Mouse (Mus musculus) midbrain, embryonic 13.5 days (tissue): ENCODE results near the gene Naip5. TPM values are rescaled to one million over a fixed set of nuclear protein-coding genes. Genes with fewer than 3 reads are reported as not detected.
"Not testable (repeated sequence)": the region's sequence is repeated elsewhere in the genome, so short reads cannot be mapped to it uniquely, and the experiment has no call there.

Source experiments
- ATAC-seq: fragments of 200-750 bp; cut with Nextera tagmentation; 2 replicates; pipeline ENCODE4 v1.8.0; 2017; ENCODE audit warnings: mild to moderate bottlenecking, moderate TSS enrichment, moderate library complexity
- H3K27ac ChIP-seq: fragments of 300-500 bp; sonication (generic); 2 replicates; pipeline ENCODE4 v1.5.1; 2015; ENCODE audit warnings: inconsistent platforms, mild to moderate bottlenecking, moderate library complexity
- H3K27me3 ChIP-seq: fragments of 300-500 bp; sonication (generic); 2 replicates; pipeline ENCODE4 v1.6.1; 2015; ENCODE audit warnings: mild to moderate bottlenecking, inconsistent platforms
- H3K36me3 ChIP-seq: fragments of 300-500 bp; sonication (generic); 2 replicates; pipeline ENCODE4 v1.6.1; 2015; ENCODE audit warnings: mild to moderate bottlenecking, inconsistent platforms
- H3K4me1 ChIP-seq: fragments of 300-500 bp; sonication (generic); replicated peaks from 2 replicates; pipeline ENCODE4 v1.6.1; 2015; ENCODE audit warnings: inconsistent platforms
- H3K4me2 ChIP-seq: fragments of 300-500 bp; sonication (generic); replicated peaks from 2 replicates; pipeline ENCODE4 v1.6.1; 2015; ENCODE audit warnings: moderate library complexity, mild to moderate bottlenecking, inconsistent platforms
- H3K4me3 ChIP-seq: fragments of 300-500 bp; sonication (generic); replicated peaks from 2 replicates; pipeline ENCODE4 v1.5.1; 2015; ENCODE audit warnings: mild to moderate bottlenecking, inconsistent platforms
- H3K9ac ChIP-seq: fragments of 300-500 bp; sonication (generic); replicated peaks from 2 replicates; pipeline ENCODE4 v1.6.1; 2015; ENCODE audit warnings: mild to moderate bottlenecking, inconsistent platforms
- H3K9me3 ChIP-seq: fragments of 300-500 bp; sonication (generic); 2 replicates; pipeline ENCODE4 v1.6.1; 2016; ENCODE audit warnings: mild to moderate bottlenecking, inconsistent platforms
- WGBS: fragments of 180-500 bp; shearing (Covaris S2); methylation state at CpG from one replicate; pipeline ENCODE4 v1.1.7; 2015; 5-methylcytosine and 5-hydroxymethylcytosine counted together
- polyA plus RNA-seq: library from polyadenylated mRNA; unstranded; fragments of >200 nt; fragmentation: Nextera tagmentation; extraction: Ambion mirVana; gene quantifications from 2 replicates; pipeline ENCODE4 v1.2.1, GENCODE M21; 2015

Gene Naip5
- polyA plus RNA-seq, 1 experiment from 2014 or later = 0.07 TPM

- ATAC-seq = no peak
- no peaks in the 10 kb centered on the region for H3K27me3 ChIP-seq
- no peaks in the 10 kb centered on the region for H3K9me3 ChIP-seq
- no peak overlapping the region for H3K9ac ChIP-seq
- no peaks in the 10 kb centered on the region for H3K4me1 ChIP-seq
- no peak overlapping the region for H3K4me3 ChIP-seq
- H3K36me3 ChIP-seq = no peaks in the 10 kb centered on the region
- no peak overlapping the region for H3K27ac ChIP-seq
- no peak overlapping the region for H3K4me2 ChIP-seq
Observed at GRCm38 (mm10) chr13:100200778-100201177, 45.3 kb downstream of the Naip5 start.

GRCm38 (mm10) chr13:100195421-100195820, 50.7 kb downstream of the Naip5 start:
- Histone ChIP-seq H3K36me3 (no peaks in the 10 kb centered on the region), H3K4me1 (no peaks in the 10 kb centered on the region), H3K9ac (no peak overlapping the region), H3K4me3 (no peak overlapping the region), H3K27ac (no peak overlapping the region), H3K4me2 (no peak overlapping the region), H3K9me3 (no peaks in the 10 kb centered on the region), H3K27me3 (no peaks in the 10 kb centered on the region)
- ATAC-seq = no peak
- 81% methylated on average over 3 of the region's 3 CpGs for WGBS

- H3K9me3 ChIP-seq, H3K4me3 ChIP-seq, H3K4me2 ChIP-seq, H3K27me3 ChIP-seq, H3K9ac ChIP-seq, ATAC-seq, H3K27ac ChIP-seq, H3K36me3 ChIP-seq, H3K4me1 ChIP-seq: not testable (repeated sequence)
Observed at GRCm38 (mm10) chr13:100183111-100183510, 63.0 kb downstream of the Naip5 start.

- not testable (repeated sequence) for H3K36me3 ChIP-seq, ATAC-seq
Observed at GRCm38 (mm10) chr13:100174360-100174759, 71.8 kb downstream of the Naip5 start.

GRCm38 (mm10) chr13:100166378-100166777, 79.7 kb downstream of the Naip5 start:
- not testable (repeated sequence) for H3K4me2 ChIP-seq, H3K27ac ChIP-seq, H3K9ac ChIP-seq, H3K27me3 ChIP-seq, H3K4me1 ChIP-seq, H3K9me3 ChIP-seq, H3K4me3 ChIP-seq, ATAC-seq, H3K36me3 ChIP-seq
- 78% methylated on average over 2 of the region's 2 CpGs for WGBS

More at GRCm38 (mm10) chr13:100174360-100174759, 71.8 kb downstream of the Naip5 start:
- not testable (repeated sequence) for H3K27me3 ChIP-seq, H3K9me3 ChIP-seq, H3K4me1 ChIP-seq, H3K4me3 ChIP-seq, H3K9ac ChIP-seq, H3K27ac ChIP-seq, H3K4me2 ChIP-seq
- WGBS = 89% methylated on average over 3 of the region's 5 CpGs

- H3K27ac ChIP-seq, H3K4me3 ChIP-seq, H3K9me3 ChIP-seq, H3K9ac ChIP-seq, H3K4me1 ChIP-seq, H3K4me2 ChIP-seq, ATAC-seq, H3K36me3 ChIP-seq, H3K27me3 ChIP-seq: not testable (repeated sequence)
Observed at GRCm38 (mm10) chr13:100162467-100162866, 83.7 kb downstream of the Naip5 start.

Other genes with a start within 250 kb of the Naip5 start
- gene Mccc2, start 230.7 kb downstream of the Naip5 start, polyA plus RNA-seq = 31.6 and 32.8 TPM in 2 replicates
- 26.8 and 30.6 TPM in 2 replicates for gene Bdp1, start 142.3 kb downstream of the Naip5 start, polyA plus RNA-seq
- gene Serf1, start 138.3 kb downstream of the Naip5 start, polyA plus RNA-seq = 415 and 465 TPM in 2 replicates
- 50.0 and 52.8 TPM in 2 replicates for gene Smn1, start 121.5 kb downstream of the Naip5 start, polyA plus RNA-seq
- gene Naip2, start 44.2 kb downstream of the Naip5 start, polyA plus RNA-seq = 0.09 and 0.31 TPM in 2 replicates
- 0.04 TPM in 1 of 2 replicates, not detected in the other for gene Naip6, start 71.4 kb upstream of the Naip5 start, polyA plus RNA-seq
- not detected in 2 replicates for gene Naip1, start 206.5 kb upstream of the Naip5 start, polyA plus RNA-seq
- 75.9 and 79.6 TPM in 2 replicates for gene Gtf2h2, start 246.3 kb upstream of the Naip5 start, polyA plus RNA-seq